Mouse (Mus musculus) stomach, embryonic 14.5 days (tissue): ENCODE measurements around the gene Rae1. TPM values are rescaled to one million over a fixed set of nuclear protein-coding genes. Genes with fewer than 3 reads are reported as not detected.

Source experiments
- ATAC-seq: fragments of 200-750 bp; cut with Nextera tagmentation; 2 replicates; pipeline ENCODE4 v1.8.0; 2017; ENCODE audit warnings: low read depth, moderate TSS enrichment; ENCODE audit not compliant: insufficient number of reproducible peaks, insufficient read depth, low FRiP score
- H3K27ac ChIP-seq: fragments of 300-500 bp; sonication (generic); 2 replicates; pipeline ENCODE4 v1.5.1; 2014; ENCODE audit warnings: mild to moderate bottlenecking, low read length, moderate library complexity, mixed read lengths
- H3K27me3 ChIP-seq: fragments of 300-500 bp; sonication (generic); 2 replicates; pipeline ENCODE4 v1.6.1; 2014; ENCODE audit warnings: low read length, control low read depth, mixed read lengths; ENCODE audit not compliant: control insufficient read depth, insufficient read depth
- H3K36me3 ChIP-seq: fragments of 300-500 bp; sonication (generic); 2 replicates; pipeline ENCODE4 v1.6.1; 2014; ENCODE audit warnings: mild to moderate bottlenecking, control low read depth, low read length, moderate library complexity, mixed read lengths; ENCODE audit not compliant: control insufficient read depth, insufficient read depth
- H3K4me1 ChIP-seq: fragments of 300-500 bp; sonication (generic); 2 replicates; pipeline ENCODE4 v1.6.1; 2014; ENCODE audit warnings: low read length, control low read depth, mixed read lengths; ENCODE audit not compliant: control insufficient read depth, insufficient read depth
- H3K4me2 ChIP-seq: fragments of 300-500 bp; sonication (generic); replicated peaks from 2 replicates; pipeline ENCODE4 v1.6.1; 2014; ENCODE audit warnings: low read depth, low read length, control low read depth
- H3K4me3 ChIP-seq: fragments of 300-500 bp; sonication (generic); 2 replicates; pipeline ENCODE4 v1.5.1; 2014; ENCODE audit warnings: low read depth, low read length, control low read depth
- H3K9ac ChIP-seq: fragments of 300-500 bp; sonication (generic); replicated peaks from 2 replicates; pipeline ENCODE4 v1.6.1; 2014; ENCODE audit warnings: low read depth, mild to moderate bottlenecking, control low read depth, low read length, moderate library complexity, mixed read lengths
- H3K9me3 ChIP-seq: fragments of 300-500 bp; sonication (generic); 2 replicates; pipeline ENCODE4 v1.6.1; 2016; ENCODE audit warnings: low read depth, low read length, control low read depth; ENCODE audit not compliant: control insufficient read depth
- WGBS: fragments of 180-500 bp; shearing (Covaris S2); extraction: QIAGEN DNeasy Blood & Tissue Kit; methylation state at CpG from one replicate; pipeline ENCODE4 v1.1.7; 2014; 5-methylcytosine and 5-hydroxymethylcytosine counted together
- polyA plus RNA-seq: library from polyadenylated mRNA; unstranded; fragments of >200 nt; fragmentation: Nextera tagmentation; extraction: Ambion mirVana; gene quantifications from 2 replicates; pipeline ENCODE4 v1.2.1, GENCODE M21; 2014

Gene Rae1
- polyA plus RNA-seq, 1 experiment from 2014 or later: 146 TPM

GRCm38 (mm10) chr2:172978131-172978633 lies 21.7 kb upstream of the Rae1 start:
- H3K4me1 ChIP-seq: 0 out of 2 replicates have a peak, but pooled peaks cover 7% of the 10 kb centered on the region
- WGBS: 60% methylated on average over 4 of the region's 4 CpGs
- no peak overlapping the region for H3K27ac ChIP-seq
- H3K9me3 ChIP-seq: no peaks in the 10 kb centered on the region
- no peak for ATAC-seq
- H3K4me2 ChIP-seq: no peak overlapping the region
- no peaks in the 10 kb centered on the region for H3K27me3 ChIP-seq
- no peaks in the 10 kb centered on the region for H3K36me3 ChIP-seq
- no peak overlapping the region for H3K9ac ChIP-seq
- no peak overlapping the region for H3K4me3 ChIP-seq

DNA sequence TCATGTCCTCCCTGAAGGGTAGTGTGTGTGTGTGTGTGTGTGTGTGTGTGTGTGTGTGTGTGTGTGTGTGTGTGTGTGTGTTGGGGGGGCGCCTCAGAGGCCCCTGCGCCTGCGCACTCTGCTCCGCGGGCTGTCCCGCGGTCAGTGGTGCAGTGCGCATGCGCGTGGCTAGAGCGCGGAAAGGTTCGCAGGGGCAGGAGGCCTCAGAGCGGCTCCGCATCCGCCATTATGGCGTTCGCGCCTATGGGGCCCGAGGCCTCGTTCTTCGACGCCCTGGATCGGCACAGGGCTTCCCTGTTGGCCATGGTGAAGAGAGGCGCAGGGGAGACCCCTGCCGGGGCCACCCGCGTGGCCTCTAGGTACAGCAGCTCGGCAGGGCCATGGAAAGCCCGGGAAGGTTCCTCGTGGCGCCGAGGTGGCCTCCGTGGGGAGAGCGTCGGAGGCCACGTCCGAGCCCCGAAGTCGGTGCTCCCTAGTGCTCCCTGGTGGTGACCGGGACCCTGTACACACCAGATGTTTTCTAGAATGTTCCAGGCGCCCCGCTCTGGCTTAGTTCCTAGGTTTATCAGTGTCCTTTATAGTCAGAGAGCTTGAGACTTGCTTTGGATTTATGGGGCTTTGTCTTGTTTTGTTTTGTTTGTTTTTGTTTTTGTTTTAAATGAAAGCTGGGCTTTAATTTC lies 20.1 kb upstream of the Rae1 start:
- Histone ChIP-seq H3K4me1 (0 out of 2 replicates have a peak, but pooled peaks cover 7% of the 10 kb centered on the region), H3K4me2 (no peak overlapping the region), H3K9me3 (no peaks in the 10 kb centered on the region), H3K27me3 (no peaks in the 10 kb centered on the region), H3K9ac (no peak overlapping the region), H3K36me3 (no peaks in the 10 kb centered on the region), H3K27ac (no peak overlapping the region), H3K4me3 (no peak overlapping the region)
- ATAC-seq: no peak
- WGBS: 94% methylated on average over 43 of the region's 43 CpGs

DNA sequence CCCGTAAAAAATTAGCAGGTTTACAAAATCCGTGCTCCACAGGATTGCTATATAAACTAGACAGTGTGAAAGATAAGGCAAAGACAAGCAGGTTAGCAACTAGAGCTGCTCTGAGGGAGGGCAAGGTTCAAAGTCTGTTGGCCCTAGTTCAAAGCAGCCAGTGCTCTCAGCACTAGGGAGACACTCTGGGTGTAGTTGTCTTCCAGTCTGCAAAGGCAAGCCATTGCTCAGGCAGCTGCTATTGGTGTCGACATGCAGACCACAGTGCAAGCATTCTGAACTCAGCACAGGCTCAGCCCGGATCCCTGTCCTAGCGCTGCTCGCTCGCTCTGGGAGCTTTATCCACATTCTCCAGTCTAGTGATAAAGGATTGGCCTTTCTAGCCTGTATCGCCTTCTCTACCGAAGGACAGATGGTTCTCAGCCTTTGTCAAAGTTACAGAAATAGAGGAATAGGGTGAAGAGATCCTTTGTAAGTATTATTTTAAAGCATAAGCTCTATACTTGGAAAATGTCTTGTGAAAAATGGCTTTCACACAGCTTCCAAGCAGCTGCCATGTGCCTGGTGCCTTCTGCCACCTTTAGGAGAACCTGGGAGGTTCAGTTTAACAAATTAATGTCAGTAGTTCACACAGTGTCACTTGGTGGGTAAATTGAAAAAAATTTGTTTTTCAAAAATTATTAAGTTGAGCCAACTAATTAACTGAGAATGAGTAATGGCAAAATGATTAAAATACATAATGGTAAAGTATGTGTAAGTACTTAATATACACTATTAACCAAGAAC lies 16.9 kb upstream of the Rae1 start:
- no peak overlapping the region for H3K4me2 ChIP-seq
- H3K9me3 ChIP-seq: no peaks in the 10 kb centered on the region
- H3K27me3 ChIP-seq: no peaks in the 10 kb centered on the region
- H3K4me1 ChIP-seq: no peaks in the 10 kb centered on the region
- WGBS: 57% methylated on average over 9 of the region's 9 CpGs
- no peak overlapping the region for H3K4me3 ChIP-seq
- H3K36me3 ChIP-seq: no peaks in the 10 kb centered on the region
- no peak overlapping the region for H3K27ac ChIP-seq
- no peak for ATAC-seq
- H3K9ac ChIP-seq: no peak overlapping the region

GRCm38 (mm10) chr2:172990161-172990560 lies 9.8 kb upstream of the Rae1 start:
- Histone ChIP-seq H3K36me3 (no peaks in the 10 kb centered on the region), H3K9me3 (no peaks in the 10 kb centered on the region), H3K27ac (no peak overlapping the region), H3K4me1 (no peaks in the 10 kb centered on the region), H3K9ac (no peak overlapping the region), H3K4me3 (no peak overlapping the region), H3K27me3 (no peaks in the 10 kb centered on the region), H3K4me2 (no peak overlapping the region)
- ATAC-seq: no peak
- 69% methylated on average over 6 of the region's 6 CpGs for WGBS

- no peak for ATAC-seq
- peaks cover 5% of the 10 kb centered on the region for H3K4me1 ChIP-seq
- WGBS: 13% methylated on average over 4 of the region's 4 CpGs
- no peak overlapping the region for H3K4me2 ChIP-seq
- no peaks in the 10 kb centered on the region for H3K9me3 ChIP-seq
- no peaks in the 10 kb centered on the region for H3K27me3 ChIP-seq
- H3K27ac ChIP-seq: no peak overlapping the region
- H3K4me3 ChIP-seq: no peak overlapping the region
- no peak overlapping the region; the same call in 1 of the 2 replicates for H3K9ac ChIP-seq
- H3K36me3 ChIP-seq: no peaks in the 10 kb centered on the region
These were observed 3.7 kb upstream of the Rae1 start for GRCm38 (mm10) chr2:172996207-172996606.

GRCm38 (mm10) chr2:172997748-172998147 lies 2.2 kb upstream of the Rae1 start:
- WGBS: 64% methylated on average over 11 of the region's 11 CpGs
- no peak overlapping the region for H3K9ac ChIP-seq
- ATAC-seq: no peak

GRCm38 (mm10) chr2:172998478-172998877 lies 1.4 kb upstream of the Rae1 start:
- 61% methylated on average over 7 of the region's 7 CpGs for WGBS
- H3K4me1 ChIP-seq: peaks cover 10% of the 10 kb centered on the region
- no peak for ATAC-seq

More at GRCm38 (mm10) chr2:172997748-172998147, 2.2 kb upstream of the Rae1 start:
- Histone ChIP-seq H3K9me3 (no peaks in the 10 kb centered on the region), H3K4me2 (no peak overlapping the region), H3K4me1 (peaks cover 10% of the 10 kb centered on the region), H3K27me3 (no peaks in the 10 kb centered on the region), H3K36me3 (peaks cover 4% of the 10 kb centered on the region; the same call in 1 of the 2 replicates), H3K4me3 (no peak overlapping the region), H3K27ac (no peak overlapping the region)

DNA sequence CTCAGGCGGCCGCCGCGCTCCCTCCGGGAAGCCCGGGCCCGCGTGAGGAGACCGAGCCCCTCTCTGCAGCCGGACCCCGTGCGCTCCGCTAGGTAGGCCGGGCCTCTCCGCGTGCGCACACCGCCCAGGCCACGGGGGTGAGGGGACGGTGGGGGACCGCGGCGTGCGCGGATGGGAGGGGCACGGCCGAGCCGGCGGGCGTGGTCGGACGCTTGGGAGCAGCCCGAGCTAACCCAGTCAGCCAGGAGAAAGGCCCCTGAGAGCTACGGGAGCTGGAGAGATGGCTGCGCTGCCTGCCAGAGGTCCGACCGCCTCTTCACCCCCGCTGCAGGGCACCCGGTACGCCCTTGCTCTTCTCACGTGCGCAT lies 352 bp downstream of the Rae1 start:
- peak overlapping the region; percentile 77 for H3K4me2 ChIP-seq
- peak; percentile 91 for ATAC-seq
- WGBS: under 1% methylated on average over 42 of the region's 42 CpGs

More at GRCm38 (mm10) chr2:172998478-172998877, 1.4 kb upstream of the Rae1 start:
- Histone ChIP-seq H3K4me3 (no peak overlapping the region), H3K9ac (no peak overlapping the region), H3K4me2 (no peak overlapping the region), H3K27me3 (no peaks in the 10 kb centered on the region), H3K9me3 (no peaks in the 10 kb centered on the region), H3K36me3 (peaks cover 9% of the 10 kb centered on the region), H3K27ac (no peak overlapping the region)

More for the DNA sequence above, 352 bp downstream of the Rae1 start:
- Histone ChIP-seq H3K4me1 (peaks cover 10% of the 10 kb centered on the region), H3K36me3 (peaks cover 27% of the 10 kb centered on the region), H3K4me3 (peak overlapping the region; percentile 94), H3K27me3 (no peaks in the 10 kb centered on the region), H3K9ac (peak overlapping the region; percentile 86), H3K9me3 (no peaks in the 10 kb centered on the region), H3K27ac (peak overlapping the region; percentile 87)
